Mouse (Mus musculus) kidney, postnatal 0 days (tissue): Measurements from ENCODE around the gene Dhx37. TPM values are rescaled to one million over a fixed set of nuclear protein-coding genes. Genes with fewer than 3 reads are reported as not detected.

Experiments
- ATAC-seq: fragments of 200-750 bp; cut with Nextera tagmentation; replicated peaks from 2 replicates; pipeline ENCODE4 v1.8.0; 2017; ENCODE audit warnings: low read depth, moderate number of reproducible peaks, moderate TSS enrichment, moderate library complexity; ENCODE audit not compliant: low FRiP score
- DNase-seq: peaks from one replicate; pipeline ENCODE4 v3.0.0-alpha.2; 2016; ENCODE audit warnings: low spot score
- H3K27ac ChIP-seq: fragments of 300-500 bp; sonication (generic); 2 replicates; pipeline ENCODE4 v1.5.1; 2014; ENCODE audit warnings: mild to moderate bottlenecking
- H3K27me3 ChIP-seq: fragments of 300-500 bp; sonication (generic); 2 replicates; pipeline ENCODE4 v1.6.1; 2014; ENCODE audit warnings: low read length, mixed read lengths; ENCODE audit not compliant: insufficient read depth
- H3K36me3 ChIP-seq: fragments of 300-500 bp; sonication (generic); 2 replicates; pipeline ENCODE4 v1.6.1; 2014; ENCODE audit warnings: low read length, mixed read lengths; ENCODE audit not compliant: insufficient read depth
- H3K4me1 ChIP-seq: fragments of 300-500 bp; sonication (generic); replicated peaks from 2 replicates; pipeline ENCODE4 v1.6.1; 2014; ENCODE audit warnings: antibody characterized with exemption, low read length, mixed read lengths; ENCODE audit not compliant: insufficient read depth
- H3K4me2 ChIP-seq: fragments of 300-500 bp; sonication (generic); 2 replicates; pipeline ENCODE4 v1.6.1; 2014; ENCODE audit warnings: mild to moderate bottlenecking, low read length, moderate library complexity, mixed read lengths
- H3K4me3 ChIP-seq: fragments of 300-500 bp; sonication (generic); replicated peaks from 2 replicates; pipeline ENCODE4 v1.5.1; 2014; ENCODE audit warnings: low read depth, low read length
- H3K9ac ChIP-seq: fragments of 300-500 bp; sonication (generic); 2 replicates; pipeline ENCODE4 v1.6.1; 2014; ENCODE audit warnings: low read depth, low read length
- H3K9me3 ChIP-seq: fragments of 300-500 bp; sonication (generic); replicated peaks from 2 replicates; pipeline ENCODE4 v1.6.1; 2016; ENCODE audit warnings: low read length, inconsistent platforms, mixed read lengths
- CTCF ChIP-seq: IDR thresholded peaks from 2 replicates; pipeline ENCODE4 v1.5.1; 2016; ENCODE audit warnings: antibody characterized with exemption, low read depth, mild to moderate bottlenecking, moderate library complexity
- whole genome bisulfite sequencing: fragments of 180-500 bp; shearing (Covaris S2); extraction: QIAGEN DNeasy Blood & Tissue Kit; methylation state at CpG from one replicate; pipeline ENCODE4 v1.1.7; 2014; 5-methylcytosine and 5-hydroxymethylcytosine counted together
- polyA plus RNA-seq: library from polyadenylated mRNA; unstranded; fragments of >200 nt; fragmentation: Nextera tagmentation; extraction: Ambion mirVana; gene quantifications from 2 replicates; pipeline ENCODE4 v1.2.1, GENCODE M21; 2015

The Dhx37 gene
- polyA plus RNA-seq, 1 experiment from 2014 or later = 7.2 TPM

DNA sequence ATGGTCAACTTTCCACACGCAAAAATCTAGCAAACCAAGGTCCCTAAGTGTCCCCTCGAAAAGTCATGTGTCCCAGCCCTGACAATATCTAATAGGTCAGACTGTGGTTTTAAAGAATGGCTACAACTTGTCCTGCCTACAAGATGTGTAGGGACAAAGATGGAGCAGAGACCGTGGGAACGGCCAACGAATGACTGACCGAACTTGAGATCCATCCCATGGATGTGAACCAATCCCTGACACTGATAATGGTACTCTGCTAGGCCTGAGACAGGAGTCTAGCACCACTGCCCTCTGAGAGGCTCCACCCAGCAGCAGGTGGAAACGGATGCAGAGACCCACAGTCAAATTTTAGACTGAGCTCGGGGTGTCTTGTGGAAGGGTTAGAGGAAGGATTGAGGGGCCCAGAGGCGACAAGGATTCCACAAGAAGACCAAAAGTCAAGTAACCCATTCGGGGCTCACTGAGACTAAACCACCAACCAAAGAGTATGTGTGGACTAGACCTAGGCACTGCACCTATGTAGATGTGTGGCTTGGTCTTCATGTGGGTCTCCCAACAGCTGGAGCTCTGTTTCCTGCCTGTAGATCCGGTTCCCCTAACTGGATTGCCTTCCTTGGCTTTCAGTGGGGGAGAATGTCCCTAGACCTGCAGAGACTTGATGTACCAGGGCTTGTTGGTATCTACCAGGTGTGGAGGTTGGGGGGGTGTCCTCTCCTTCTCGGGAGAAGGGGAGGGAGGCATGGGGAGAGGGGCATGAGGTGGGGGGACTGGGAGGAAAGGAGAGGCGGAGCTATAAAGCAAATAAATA lies 26.7 kb downstream of the Dhx37 start:
- Histone ChIP-seq H3K27ac (peak overlapping the region; percentile 84), H3K36me3 (no peaks in the 10 kb centered on the region), H3K4me1 (peaks cover 5% of the 10 kb centered on the region; the same call in 1 of the 2 replicates), H3K4me3 (peak overlapping the region; percentile 66), H3K9me3 (no peaks in the 10 kb centered on the region), H3K9ac (no peak overlapping the region), H3K4me2 (peak overlapping the region; percentile 78), H3K27me3 (no peaks in the 10 kb centered on the region)
- DNase-seq (no peak), ATAC-seq (no peak)
- TF ChIP-seq CTCF = no peak
- 62% methylated on average over 13 of the region's 13 CpGs for WGBS

GRCm38 (mm10) chr5:125406322-125407016 lies 27.5 kb downstream of the Dhx37 start:
- peak overlapping the region; percentile 66 for H3K4me3 ChIP-seq
- H3K9me3 ChIP-seq = no peaks in the 10 kb centered on the region
- peak overlapping the region; percentile 61 for H3K9ac ChIP-seq
- ATAC-seq = peak; percentile 8; the same call in 1 of the 2 replicates
- H3K27ac ChIP-seq = peak overlapping the region; percentile 84
- peak overlapping the region; percentile 78 for H3K4me2 ChIP-seq
- WGBS = 3% methylated on average over 20 of the region's 20 CpGs
- H3K4me1 ChIP-seq = peaks cover 5% of the 10 kb centered on the region; the same call in 1 of the 2 replicates
- H3K27me3 ChIP-seq = no peaks in the 10 kb centered on the region
- DNase-seq = peak; percentile 65
- no peaks in the 10 kb centered on the region for H3K36me3 ChIP-seq
- no peak for TF ChIP-seq CTCF

DNA sequence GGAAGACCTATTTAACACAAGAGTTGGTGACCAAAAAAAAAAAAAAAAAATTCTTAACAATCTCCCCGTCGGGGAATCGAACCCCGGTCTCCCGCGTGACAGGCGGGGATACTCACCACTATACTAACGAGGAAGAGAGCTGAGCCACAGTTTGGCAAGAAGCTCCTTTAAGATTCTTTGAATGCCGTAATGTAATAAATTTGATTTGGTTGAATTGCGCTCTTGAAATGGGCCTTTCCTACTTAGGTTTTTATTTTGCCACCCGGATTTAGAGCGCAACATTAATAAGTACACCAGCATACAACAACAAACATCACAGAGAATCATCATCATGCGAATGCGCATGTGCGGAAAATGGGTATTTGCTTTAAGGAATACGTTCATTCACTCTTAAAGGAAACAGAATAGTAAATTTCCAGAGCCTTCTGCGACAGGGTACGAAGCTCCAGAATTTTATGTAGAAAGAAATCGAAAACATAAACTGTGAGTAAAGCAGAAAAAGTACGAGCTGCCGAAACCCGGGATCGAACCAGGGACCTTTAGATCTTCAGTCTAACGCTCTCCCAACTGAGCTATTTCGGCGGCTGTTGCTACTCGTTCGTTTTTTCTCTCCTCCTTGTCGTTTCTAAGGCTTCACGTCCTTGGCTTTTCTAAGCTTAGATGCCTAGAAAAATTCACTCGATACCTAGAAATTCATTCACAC lies 28.2 kb downstream of the Dhx37 start:
- Histone ChIP-seq H3K4me2 (peak overlapping the region; percentile 78), H3K4me3 (peak overlapping the region; percentile 66), H3K4me1 (peaks cover 5% of the 10 kb centered on the region; the same call in 1 of the 2 replicates), H3K36me3 (no peaks in the 10 kb centered on the region), H3K9ac (peak overlapping the region; percentile 61), H3K27me3 (no peaks in the 10 kb centered on the region), H3K9me3 (no peaks in the 10 kb centered on the region), H3K27ac (peak overlapping the region; percentile 93)
- TF ChIP-seq CTCF = no peak
- WGBS = under 1% methylated on average over 31 of the region's 31 CpGs
- ATAC-seq = peak; percentile 64
- DNase-seq = peak; percentile 89

- DNase-seq = peak; percentile 78
- Histone ChIP-seq H3K4me3 (peak overlapping the region; percentile 66), H3K9me3 (no peaks in the 10 kb centered on the region), H3K27ac (peak overlapping the region; percentile 93), H3K4me2 (peak overlapping the region; percentile 65), H3K36me3 (no peaks in the 10 kb centered on the region), H3K27me3 (no peaks in the 10 kb centered on the region), H3K9ac (peak overlapping the region; percentile 54), H3K4me1 (peaks cover 5% of the 10 kb centered on the region; the same call in 1 of the 2 replicates)
- WGBS = 0% methylated on average over 28 of the region's 28 CpGs
- ATAC-seq = 0 out of 2 replicates have a peak, but pooled peaks have one; percentile 11
- TF ChIP-seq CTCF = no peak
These were observed 28.9 kb downstream of the Dhx37 start for GRCm38 (mm10) chr5:125404903-125405545.

- Histone ChIP-seq H3K4me2 (peak overlapping the region; percentile 65), H3K4me3 (peak overlapping the region; percentile 66), H3K27ac (peak overlapping the region; percentile 93), H3K27me3 (no peaks in the 10 kb centered on the region), H3K4me1 (peaks cover 5% of the 10 kb centered on the region; the same call in 1 of the 2 replicates), H3K9ac (peak overlapping the region; percentile 54), H3K9me3 (no peaks in the 10 kb centered on the region), H3K36me3 (no peaks in the 10 kb centered on the region)
- 1% methylated on average over 7 of the region's 7 CpGs for WGBS
- ATAC-seq = no peak
- TF ChIP-seq CTCF = no peak
- DNase-seq = peak; percentile 59
These were observed 29.4 kb downstream of the Dhx37 start for GRCm38 (mm10) chr5:125404536-125404902.
